Mouse (Mus musculus) testis, adult 2 months (tissue): ENCODE data around the gene Kcnk7.
A peak's percentile ranks its signal among the peaks of the same experiment; 100 is the strongest.

ENCODE experiments used
- CTCF ChIP-seq: fragments of 200-500 bp; IDR thresholded peaks from 2 replicates; pipeline ENCODE4 v1.5.1; 2012; ENCODE audit warnings: low read depth, mild to moderate bottlenecking, inconsistent platforms, low read length, moderate library complexity; ENCODE audit not compliant: control insufficient read depth, insufficient read depth, insufficient replicate concordance
- POLR2A ChIP-seq: fragments of 200-500 bp; IDR thresholded peaks from 2 replicates; pipeline ENCODE4 v1.6.1; 2012; ENCODE audit warnings: low read depth, mild to moderate bottlenecking, inconsistent platforms, low read length, moderate library complexity; ENCODE audit not compliant: control insufficient read depth

- TF ChIP-seq POLR2A (no peak), CTCF (peak; percentile 93)
Measured at GRCm38 (mm10) chr19:5727701-5728100, 23.5 kb downstream of the Kcnk7 start.
